Mouse (Mus musculus) cerebellum, adult 2 months (tissue): ENCODE measurements around the gene Gm28961. TPM values are rescaled to one million over a fixed set of nuclear protein-coding genes. Genes with fewer than 3 reads are reported as not detected.
"Not testable (repeated sequence)": the region's sequence is repeated elsewhere in the genome, so short reads cannot be mapped to it uniquely, and the experiment has no call there.

Experiments used
- DNase-seq, 2 experiments: peaks; one replicate each; pipeline ENCODE4 v3.0.0; 2021
- H3K27ac ChIP-seq: fragments of 200-500 bp; 2 replicates; pipeline ENCODE4 v1.5.1; 2012; ENCODE audit warnings: low read length, control low read depth, inconsistent platforms; ENCODE audit not compliant: insufficient read depth
- H3K27me3 ChIP-seq: fragments of 200-500 bp; 2 replicates; pipeline ENCODE4 v1.6.1; 2012; ENCODE audit warnings: inconsistent platforms, mild to moderate bottlenecking, low read length, moderate library complexity; ENCODE audit not compliant: control insufficient read depth, insufficient read depth
- H3K4me1 ChIP-seq: fragments of 200-500 bp; 2 replicates; pipeline ENCODE4 v1.6.1; 2011; ENCODE audit warnings: low read length; ENCODE audit not compliant: control insufficient read depth, insufficient read depth
- H3K4me3 ChIP-seq: fragments of 200-500 bp; replicated peaks from 2 replicates; pipeline ENCODE3; 2011; ENCODE audit warnings: mild to moderate bottlenecking, low read depth, low read length, control low read depth; ENCODE audit not compliant: insufficient read depth
- WGBS: fragments of 180-500 bp; shearing (Covaris S2); methylation state at CpG from one replicate; pipeline ENCODE4 v1.1.7; 2018; 5-methylcytosine and 5-hydroxymethylcytosine counted together
- polyA plus RNA-seq: library from polyadenylated mRNA; depleted of rRNA; stranded (reverse); fragments of >200 nt; gene quantifications from 2 replicates; pipeline ENCODE4 v1.2.3, GENCODE M21; 2012; rRNA removed

Gene Gm28961
- polyA plus RNA-seq: not detected in 2 replicates

GRCm38 (mm10) chrY:57705397-57705796 lies at the start of gene Gm28961:
Gene Gm28961 (plus strand): TSS chrY:57705697.
- not testable (repeated sequence) for DNase-seq, H3K4me1 ChIP-seq, H3K4me3 ChIP-seq, H3K27ac ChIP-seq, H3K27me3 ChIP-seq
- no CpG with 5 or more reads among the region's 6 CpGs for WGBS

Other genes starting within 250 kb of the Gm28961 start
- gene Gm21943, start 172.0 kb upstream of the Gm28961 start, polyA plus RNA-seq: not detected in 2 replicates